Mouse (Mus musculus) heart, postnatal 0 days (tissue): ENCODE data around the gene Mme.

ENCODE experiments used
- CTCF ChIP-seq: IDR thresholded peaks from 2 replicates; pipeline ENCODE4 v1.5.1; 2016; ENCODE audit warnings: antibody characterized with exemption, control low read depth, low read depth
- EP300 ChIP-seq: IDR thresholded peaks from 2 replicates; pipeline ENCODE4 v1.6.1; 2016; ENCODE audit warnings: antibody characterized with exemption, low read depth

DNA sequence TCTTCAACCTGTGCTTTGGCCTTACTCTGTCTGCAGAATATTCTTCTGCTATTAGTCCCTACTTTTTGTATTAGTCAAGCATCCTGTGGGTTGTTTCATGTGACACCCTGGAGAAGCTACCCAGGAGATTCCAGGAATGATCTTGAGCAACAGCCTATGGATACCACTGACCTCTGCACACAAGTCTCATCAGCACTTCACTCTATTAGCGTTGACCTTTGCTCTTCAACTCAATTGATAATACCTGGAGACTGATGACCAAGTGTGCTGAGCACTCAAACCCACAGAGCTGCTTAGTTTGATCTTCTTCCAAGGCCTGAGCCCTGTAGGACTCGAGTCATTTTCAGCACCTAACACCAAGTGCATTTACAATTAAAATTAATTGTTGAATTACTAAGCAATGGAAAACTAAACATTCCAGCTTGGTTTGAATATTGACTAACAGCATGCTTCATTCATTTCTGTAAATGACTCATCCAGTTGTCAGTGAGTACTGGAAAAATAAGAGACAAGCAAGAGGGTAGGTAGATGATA is 107.6 kb downstream of the Mme start:
- TF ChIP-seq EP300 (no peak), CTCF (no peak)
